Mouse (Mus musculus) brain, adult 2 months (tissue): Measurements from ENCODE around the gene Sugct.
A peak's percentile ranks its signal among the peaks of the same experiment; 100 is the strongest.

Experiments used
- DNase-seq: peaks from one replicate; pipeline ENCODE4 v3.0.0; 2011; ENCODE audit warnings: low read depth, low spot score

Sugct gene

GRCm38 (mm10) chr13:17296460-17296859, 398.9 kb downstream of the Sugct start:
- no peak for DNase-seq

GRCm38 (mm10) chr13:17291057-17291456, 404.3 kb downstream of the Sugct start:
- no peak for DNase-seq

GRCm38 (mm10) chr13:17288377-17288776, 407.0 kb downstream of the Sugct start:
- DNase-seq = no peak

- no peak for DNase-seq
These were observed 449.4 kb downstream of the Sugct start for GRCm38 (mm10) chr13:17245936-17246335.

GRCm38 (mm10) chr13:17216524-17216923, 478.8 kb downstream of the Sugct start:
- peak; percentile 48 for DNase-seq

GRCm38 (mm10) chr13:17212681-17213080, 482.7 kb downstream of the Sugct start:
- no peak for DNase-seq

GRCm38 (mm10) chr13:17190180-17190762, 505.1 kb downstream of the Sugct start:
- peak; percentile 42 for DNase-seq

GRCm38 (mm10) chr13:17185253-17185652, 510.1 kb downstream of the Sugct start:
- DNase-seq = no peak

GRCm38 (mm10) chr13:17165917-17166316, 529.4 kb downstream of the Sugct start:
- no peak for DNase-seq

GRCm38 (mm10) chr13:17164721-17165120, 530.6 kb downstream of the Sugct start:
- DNase-seq = no peak

GRCm38 (mm10) chr13:17146441-17146992, 548.8 kb downstream of the Sugct start:
- DNase-seq = no peak

- DNase-seq = no peak
These were observed 579.3 kb downstream of the Sugct start for GRCm38 (mm10) chr13:17116073-17116472.

- no peak for DNase-seq
These were observed 593.0 kb downstream of the Sugct start for GRCm38 (mm10) chr13:17102372-17102771.

GRCm38 (mm10) chr13:17086547-17086946, 608.8 kb downstream of the Sugct start:
- no peak for DNase-seq

GRCm38 (mm10) chr13:17086146-17086545, 609.2 kb downstream of the Sugct start:
- DNase-seq = no peak

GRCm38 (mm10) chr13:17084946-17085852, 610.2 kb downstream of the Sugct start:
- no peak for DNase-seq

GRCm38 (mm10) chr13:17081618-17082017, 613.7 kb downstream of the Sugct start:
- DNase-seq = no peak

- DNase-seq = no peak
These were observed 629.8 kb downstream of the Sugct start for GRCm38 (mm10) chr13:17065552-17065951.

GRCm38 (mm10) chr13:17056650-17057049, 638.7 kb downstream of the Sugct start:
- DNase-seq = peak; percentile 8

GRCm38 (mm10) chr13:17043426-17044224, 651.7 kb downstream of the Sugct start:
- DNase-seq = no peak

- DNase-seq = no peak
These were observed 653.0 kb downstream of the Sugct start for GRCm38 (mm10) chr13:17042332-17042731.

GRCm38 (mm10) chr13:17039727-17040126, 655.6 kb downstream of the Sugct start:
- peak; percentile 36 for DNase-seq
